Mouse (Mus musculus): ENCODE data around the gene Hdac8. TPM values are rescaled to one million over a fixed set of nuclear protein-coding genes. Genes with fewer than 3 reads are reported as not detected.

The Hdac8 gene
- polyA plus RNA-seq, 1 experiment = not detected

DNA sequence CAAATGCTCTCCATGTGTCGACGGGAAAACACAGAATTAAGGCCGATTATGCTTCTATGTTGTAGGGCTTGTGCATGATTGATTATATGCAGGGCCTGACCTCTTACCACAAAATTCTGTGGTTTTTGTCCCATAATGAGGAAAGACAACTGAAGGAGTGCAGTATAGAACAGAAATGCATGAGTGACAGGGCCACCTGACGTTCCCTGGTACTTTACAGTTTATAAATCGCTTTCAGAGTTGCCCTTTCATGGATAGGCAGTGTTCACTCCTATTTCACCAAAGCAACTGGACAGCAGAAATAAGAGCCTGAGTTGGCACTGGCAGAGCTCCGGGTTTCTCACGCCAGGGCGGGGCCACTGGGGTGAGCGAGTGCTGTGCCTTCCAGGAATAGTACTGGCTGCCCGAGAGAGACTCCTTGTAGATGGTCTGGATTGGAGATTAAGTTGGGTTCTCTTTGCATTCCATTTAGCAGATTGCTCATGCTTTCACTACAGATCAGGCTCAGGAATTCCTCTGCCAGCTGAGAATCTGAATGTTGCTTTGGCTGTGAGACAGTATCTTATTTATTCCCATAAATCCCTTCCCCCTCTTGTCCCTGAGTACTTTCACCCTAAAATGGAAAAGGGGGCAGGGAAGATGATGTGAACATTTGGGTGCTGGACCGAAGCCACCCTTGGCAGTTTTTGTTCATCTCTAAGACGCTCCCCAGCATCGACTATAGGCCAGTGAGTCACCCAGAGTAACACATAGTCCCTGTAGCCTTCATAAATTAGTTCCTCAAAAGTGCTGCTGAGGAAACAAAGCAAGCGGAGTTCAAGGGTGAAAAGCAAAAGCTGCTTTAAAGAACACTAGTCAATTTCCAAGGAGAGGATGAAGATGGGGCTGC lies 155.1 kb downstream of the Hdac8 start:
- 62% methylated on average over 14 of the region's 14 CpGs for WGBS
- H3K4me1 ChIP-seq (ENCODE audit: control insufficient read depth, insufficient read depth, low read length) = no peaks in the 10 kb centered on the region
- no peak overlapping the region for H3K27ac ChIP-seq (ENCODE audit: insufficient read depth, low read depth, low read length)
- no peak overlapping the region for H3K4me3 ChIP-seq (ENCODE audit: insufficient read depth, low read depth, low read length)
- TF ChIP-seq CTCF (IDR thresholded peaks at IDR 0.05; ENCODE audit: insufficient read depth, low read depth, low read length) (no peak), POLR2A (IDR thresholded peaks at IDR 0.05; ENCODE audit: insufficient read depth, low read depth, low read length) (no peak)

DNA sequence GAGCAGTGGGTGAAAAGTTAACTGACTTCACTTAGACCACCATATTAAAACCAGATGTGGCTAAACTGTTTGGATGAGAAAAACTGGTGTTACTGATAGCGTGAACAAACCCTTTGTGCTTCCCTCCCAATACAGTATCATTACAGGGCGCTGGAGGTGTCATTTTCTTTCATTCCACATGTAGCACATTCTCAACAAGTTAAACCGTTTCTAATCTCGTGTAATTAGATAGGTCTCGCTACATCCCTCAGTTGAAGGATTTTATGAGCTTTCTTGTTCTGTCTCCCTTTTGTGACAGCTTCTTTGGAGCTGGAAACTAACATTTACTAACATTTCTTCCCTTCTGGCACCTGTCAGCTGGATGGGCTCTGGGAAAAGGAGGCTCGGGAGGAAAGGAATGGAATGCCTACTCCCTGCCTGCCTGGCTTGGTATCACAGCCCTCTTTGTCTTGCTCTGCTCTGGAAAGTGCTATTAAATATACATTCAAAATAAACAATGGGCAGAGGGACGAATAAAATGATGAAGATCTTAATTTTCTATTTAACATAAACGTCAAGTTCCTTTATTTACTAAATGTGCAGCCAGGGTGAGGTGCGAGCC lies 156.2 kb downstream of the Hdac8 start:
- 62% methylated on average over 9 of the region's 9 CpGs for WGBS

DNA sequence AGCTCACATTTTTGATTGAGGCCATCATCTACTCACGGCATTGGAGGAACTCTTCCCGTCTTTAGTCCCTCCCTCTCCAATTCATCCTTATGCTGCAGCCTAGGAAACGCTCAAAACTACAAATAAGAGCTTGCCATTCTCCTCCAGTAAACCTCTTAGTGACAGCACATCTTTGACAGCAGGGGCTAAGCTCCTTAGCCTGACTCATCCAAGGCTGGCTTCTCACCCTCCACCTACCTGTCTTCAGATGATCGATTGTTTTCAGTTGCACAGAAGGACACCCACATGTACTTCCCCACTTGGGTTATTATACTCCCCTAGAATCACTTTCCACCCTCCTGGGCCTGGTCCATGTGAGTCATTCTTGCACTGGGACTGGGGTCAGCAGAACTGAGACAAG lies 163.5 kb downstream of the Hdac8 start:
- Histone ChIP-seq H3K4me1 (ENCODE audit: control insufficient read depth, insufficient read depth, low read length) (no peaks in the 10 kb centered on the region), H3K27ac (ENCODE audit: insufficient read depth, low read depth, low read length) (no peak overlapping the region), H3K4me3 (ENCODE audit: insufficient read depth, low read depth, low read length) (no peak overlapping the region)
- no peak for TF ChIP-seq POLR2A (IDR thresholded peaks at IDR 0.05; ENCODE audit: insufficient read depth, low read depth, low read length)
- TF ChIP-seq CTCF (IDR thresholded peaks at IDR 0.05; ENCODE audit: insufficient read depth, low read depth, low read length) = no peak
- 60% methylated on average over 4 of the region's 4 CpGs for WGBS

More for the DNA sequence above, 156.2 kb downstream of the Hdac8 start:
- Histone ChIP-seq H3K27ac (ENCODE audit: insufficient read depth, low read depth, low read length) (no peak overlapping the region), H3K4me3 (ENCODE audit: insufficient read depth, low read depth, low read length) (no peak overlapping the region), H3K4me1 (ENCODE audit: control insufficient read depth, insufficient read depth, low read length) (no peaks in the 10 kb centered on the region)
- TF ChIP-seq POLR2A (IDR thresholded peaks at IDR 0.05; ENCODE audit: insufficient read depth, low read depth, low read length) (no peak), CTCF (IDR thresholded peaks at IDR 0.05; ENCODE audit: insufficient read depth, low read depth, low read length) (no peak)

DNA sequence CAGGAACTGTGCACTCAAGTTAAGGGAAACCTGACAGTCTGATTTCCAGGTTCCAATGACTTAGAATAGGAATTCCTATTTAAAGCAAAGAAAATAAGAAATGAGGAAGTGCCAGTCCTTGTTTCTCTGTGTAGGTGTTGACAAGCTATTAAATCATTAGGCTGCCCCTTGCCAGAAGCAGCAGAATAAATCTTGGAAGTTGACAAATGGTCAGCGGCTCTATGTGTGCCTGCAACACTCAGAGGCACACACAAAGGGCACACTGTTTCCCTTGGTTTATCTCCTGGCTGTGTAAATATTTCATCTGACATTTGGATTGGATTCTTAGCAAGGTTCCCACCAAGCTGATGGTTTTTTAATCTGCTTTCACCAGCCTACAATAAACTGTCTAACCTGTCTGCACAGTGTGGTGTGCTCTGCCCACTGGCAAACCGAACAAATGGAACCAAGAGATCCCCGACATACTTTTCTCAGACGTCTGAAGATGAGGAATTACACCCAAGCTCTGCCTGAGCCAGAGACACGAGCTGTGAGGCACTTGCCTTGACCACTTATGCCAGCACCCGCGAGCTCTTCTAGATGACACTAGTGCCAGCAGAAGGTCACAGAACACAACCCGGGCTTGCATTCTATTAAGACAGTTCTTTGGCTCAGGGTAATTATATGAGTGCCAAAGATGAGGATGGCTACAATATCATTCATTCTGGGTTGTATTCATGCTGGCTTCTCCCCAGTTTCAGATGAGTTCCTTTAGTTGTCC lies 165.6 kb downstream of the Hdac8 start:
- H3K27ac ChIP-seq (ENCODE audit: insufficient read depth, low read depth, low read length) = no peak overlapping the region
- H3K4me1 ChIP-seq (ENCODE audit: control insufficient read depth, insufficient read depth, low read length) = no peaks in the 10 kb centered on the region
- H3K4me3 ChIP-seq (ENCODE audit: insufficient read depth, low read depth, low read length) = no peak overlapping the region
- TF ChIP-seq POLR2A (IDR thresholded peaks at IDR 0.05; ENCODE audit: insufficient read depth, low read depth, low read length) = no peak
- TF ChIP-seq CTCF (IDR thresholded peaks at IDR 0.05; ENCODE audit: insufficient read depth, low read depth, low read length) = no peak
- WGBS = 49% methylated on average over 8 of the region's 8 CpGs

DNA sequence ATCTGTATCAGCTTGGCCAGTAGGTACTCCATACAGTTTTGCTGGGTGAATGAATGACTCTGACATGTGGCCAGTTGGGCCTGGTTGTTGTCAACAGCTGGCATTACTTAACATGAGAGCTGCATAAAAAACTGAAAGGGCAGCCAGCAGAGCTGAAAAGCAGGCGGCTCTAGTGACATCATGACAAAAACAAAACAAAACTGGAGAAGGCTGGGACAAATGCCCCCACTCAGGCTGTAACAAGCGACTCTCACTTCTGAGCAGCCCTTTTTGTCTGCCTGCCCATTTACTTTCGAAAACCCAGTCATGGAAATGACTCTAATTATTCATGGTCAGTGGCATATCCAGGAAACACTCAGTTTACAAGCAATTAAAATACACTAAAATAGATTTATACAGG lies 185.5 kb downstream of the Hdac8 start:
- Histone ChIP-seq H3K4me1 (ENCODE audit: control insufficient read depth, insufficient read depth, low read length) (no peaks in the 10 kb centered on the region), H3K27ac (ENCODE audit: insufficient read depth, low read depth, low read length) (no peak overlapping the region), H3K4me3 (ENCODE audit: insufficient read depth, low read depth, low read length) (no peak overlapping the region)
- 53% methylated on average over 3 of the region's 3 CpGs for WGBS
- TF ChIP-seq POLR2A (IDR thresholded peaks at IDR 0.05; ENCODE audit: insufficient read depth, low read depth, low read length) (no peak), CTCF (IDR thresholded peaks at IDR 0.05; ENCODE audit: insufficient read depth, low read depth, low read length) (no peak)

DNA sequence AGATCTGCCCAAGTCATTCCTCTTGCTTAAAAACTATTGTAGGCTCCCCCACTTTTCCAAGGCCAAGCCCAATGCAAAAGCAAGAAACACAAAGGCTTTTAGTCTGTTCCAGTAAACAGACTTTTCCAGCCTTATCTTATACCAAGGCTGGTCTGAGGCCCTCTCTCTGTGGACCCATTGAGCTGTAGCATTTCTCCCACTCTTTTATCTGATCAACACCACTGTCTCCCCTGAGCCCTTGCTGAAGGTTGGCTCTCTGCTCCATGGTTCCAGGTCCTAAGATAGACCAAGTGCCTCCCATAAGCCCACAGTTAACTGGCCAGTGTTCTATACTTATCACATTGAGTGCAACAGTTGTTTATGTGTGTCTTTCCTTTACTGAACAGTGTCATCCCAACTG lies 185.9 kb downstream of the Hdac8 start:
- TF ChIP-seq CTCF (IDR thresholded peaks at IDR 0.05; ENCODE audit: insufficient read depth, low read depth, low read length) (no peak), POLR2A (IDR thresholded peaks at IDR 0.05; ENCODE audit: insufficient read depth, low read depth, low read length) (no peak)
- Histone ChIP-seq H3K4me3 (ENCODE audit: insufficient read depth, low read depth, low read length) (no peak overlapping the region), H3K27ac (ENCODE audit: insufficient read depth, low read depth, low read length) (no peak overlapping the region), H3K4me1 (ENCODE audit: control insufficient read depth, insufficient read depth, low read length) (no peaks in the 10 kb centered on the region)

DNA sequence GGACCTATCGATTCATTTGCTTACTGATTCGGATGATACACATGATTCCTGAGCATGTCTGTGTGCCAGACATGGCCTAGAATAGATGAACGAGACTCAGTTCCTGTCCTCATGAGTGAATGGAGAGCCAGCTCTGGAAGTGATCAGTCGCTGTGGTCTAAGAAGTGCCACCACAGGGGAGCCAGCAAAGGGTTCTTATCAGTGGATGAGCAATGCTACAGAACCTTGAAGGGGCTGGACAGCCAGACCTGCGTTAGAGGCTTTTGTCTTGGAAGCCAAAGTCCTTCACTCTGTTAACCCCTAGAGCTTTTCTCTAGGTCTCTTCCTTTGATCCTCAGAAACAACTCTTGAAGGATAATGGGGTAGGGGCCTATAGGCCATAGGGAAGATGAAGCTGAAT lies 186.4 kb downstream of the Hdac8 start:
- no peaks in the 10 kb centered on the region for H3K4me1 ChIP-seq (ENCODE audit: control insufficient read depth, insufficient read depth, low read length)
- H3K27ac ChIP-seq (ENCODE audit: insufficient read depth, low read depth, low read length) = no peak overlapping the region
- TF ChIP-seq CTCF (IDR thresholded peaks at IDR 0.05; ENCODE audit: insufficient read depth, low read depth, low read length) (no peak), POLR2A (IDR thresholded peaks at IDR 0.05; ENCODE audit: insufficient read depth, low read depth, low read length) (no peak)
- WGBS = 90% methylated on average over 5 of the region's 5 CpGs
- no peak overlapping the region for H3K4me3 ChIP-seq (ENCODE audit: insufficient read depth, low read depth, low read length)

DNA sequence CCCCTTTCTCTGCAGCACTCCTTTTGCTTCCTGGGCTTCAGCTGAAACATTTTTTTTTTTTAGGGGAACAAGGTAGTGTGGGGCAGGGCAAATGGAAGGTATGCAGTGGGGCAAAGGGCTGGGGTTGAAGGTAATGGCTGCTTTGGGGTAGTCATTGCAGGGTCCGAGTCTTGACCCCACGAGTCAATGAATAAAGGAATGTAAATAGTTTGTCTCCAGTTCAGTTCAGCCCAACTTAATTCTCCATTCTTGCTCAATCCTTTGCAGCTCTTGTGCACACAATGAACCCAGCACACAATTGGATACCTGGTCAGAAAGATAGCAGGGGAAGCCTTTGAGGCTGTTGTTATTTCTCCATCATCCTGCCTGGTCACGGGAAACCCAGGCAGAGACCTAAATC lies 194.0 kb downstream of the Hdac8 start:
- TF ChIP-seq POLR2A (IDR thresholded peaks at IDR 0.05; ENCODE audit: insufficient read depth, low read depth, low read length) (no peak), CTCF (IDR thresholded peaks at IDR 0.05; ENCODE audit: insufficient read depth, low read depth, low read length) (no peak)
- Histone ChIP-seq H3K4me1 (ENCODE audit: control insufficient read depth, insufficient read depth, low read length) (no peaks in the 10 kb centered on the region), H3K27ac (ENCODE audit: insufficient read depth, low read depth, low read length) (no peak overlapping the region), H3K4me3 (ENCODE audit: insufficient read depth, low read depth, low read length) (no peak overlapping the region)
- WGBS = 87% methylated on average over 3 of the region's 3 CpGs

DNA sequence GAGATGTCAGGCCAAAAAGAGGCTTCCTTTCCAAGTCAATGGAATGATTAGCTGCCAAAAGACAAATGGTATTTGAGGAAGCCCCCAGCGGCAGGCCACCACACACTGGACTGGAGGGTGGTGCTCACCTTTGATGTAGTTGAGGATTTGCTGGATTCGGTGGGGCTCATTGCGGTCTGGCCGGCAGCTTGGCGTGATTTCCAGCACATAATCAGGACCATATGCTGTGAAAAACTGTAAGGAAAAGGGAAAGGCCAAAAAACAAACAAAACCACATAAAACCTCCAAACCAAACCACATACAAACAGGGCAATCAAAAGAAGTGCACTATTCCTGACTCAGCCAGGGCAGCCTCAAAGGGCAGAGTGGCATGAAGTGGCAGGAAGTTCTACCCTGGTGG lies 197.6 kb downstream of the Hdac8 start:
- Histone ChIP-seq H3K4me1 (ENCODE audit: control insufficient read depth, insufficient read depth, low read length) (no peaks in the 10 kb centered on the region), H3K4me3 (ENCODE audit: insufficient read depth, low read depth, low read length) (no peak overlapping the region), H3K27ac (ENCODE audit: insufficient read depth, low read depth, low read length) (no peak overlapping the region)
- TF ChIP-seq POLR2A (IDR thresholded peaks at IDR 0.05; ENCODE audit: insufficient read depth, low read depth, low read length) (no peak), CTCF (IDR thresholded peaks at IDR 0.05; ENCODE audit: insufficient read depth, low read depth, low read length) (no peak)
- WGBS = 91% methylated on average over 5 of the region's 5 CpGs

All from olfactory bulb, adult 2 months (tissue).